In the genomic region with DNA sequence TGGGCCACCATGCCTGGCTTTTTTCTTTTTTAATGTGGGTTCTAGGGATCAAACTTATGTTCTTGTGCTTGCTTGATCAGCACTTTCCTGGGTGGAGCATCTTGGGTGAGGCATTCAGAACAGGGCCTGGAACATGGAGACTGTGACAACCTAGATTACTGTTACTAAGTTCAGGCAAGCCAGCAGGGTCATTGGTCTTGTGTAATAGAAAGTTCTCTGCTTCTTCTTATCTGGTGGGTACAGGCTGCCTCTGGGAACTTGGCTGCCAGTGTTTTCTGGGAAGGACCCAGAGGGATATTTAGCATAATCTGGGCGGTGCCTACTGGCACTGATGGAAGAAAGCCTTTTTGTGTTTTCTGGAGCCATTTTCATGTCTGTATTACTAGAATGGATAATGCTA, we compare ENCODE assay signal across 26 mouse cellular contexts.
DNase-seq lines count a peak whose midpoint lies in the region; ATAC-seq and TF ChIP-seq lines count a peak whose summit lies in the region.
"Had no signal": no experiment of that assay in that cellular context is flagged by ENCODE, and none has a peak within 500 bp of the region (broad histone marks: within the 10 kb centered on the region; RNA-seq: fewer than 3 reads in every experiment).

No protein-coding gene starts in this region.

- intact Hi-C loops in heart, postnatal 10 days (cut with DNase I) = no loop called here

- no peak for TF ChIP-seq CTCF in liver, postnatal 0 days (IDR thresholded peaks at IDR 0.05; ENCODE audit: low read depth)

- DNase-seq in heart, adult 11 months = peak; percentile 94
- DNase-seq in heart, postnatal 10 days = no peak
- peak; percentile 6 for DNase-seq in liver
- no peak for DNase-seq in liver, postnatal 0 days
- DNase-seq in liver, embryonic 13.5 days = peak; percentile 13
- DNase-seq in gastrocnemius, postnatal 25 days = no peak
- DNase-seq: adrenal gland, postnatal 10 days; B cell, adult 2 months; cerebellum, adult 2 months; cerebellum, postnatal 10 days; embryo, embryonic 11 days; gastrocnemius, adult 2 months; heart, postnatal 36 days had no signal

- TF ChIP-seq EP300 in liver, postnatal 0 days (IDR thresholded peaks at IDR 0.05; ENCODE audit: low read depth) = no peak

- no peak for ATAC-seq in liver, postnatal 0 days
- peak; percentile 64 for ATAC-seq in liver, embryonic 13.5 days (ENCODE audit: low read depth)
- no peak for ATAC-seq in kidney, embryonic 14.5 days (ENCODE audit: low FRiP score, low TSS enrichment)
- ATAC-seq: CD4-positive, CD25-positive, alpha-beta regulatory T cell, adult 4 months; forebrain, embryonic 14.5 days; hindbrain, embryonic 16.5 days; inflammation-experienced regulatory T-cells, adult 6 months; intestine, postnatal 0 days had no signal

- H3K27ac ChIP-seq in liver, postnatal 0 days (ENCODE audit: low read depth) = no peak overlapping the region
- H3K27ac ChIP-seq in liver, embryonic 13.5 days = no peak overlapping the region
- H3K27ac ChIP-seq in kidney, embryonic 14.5 days (ENCODE audit: low read depth, low read length) = no peak overlapping the region
- H3K27ac ChIP-seq: embryonic facial prominence, embryonic 15.5 days; forebrain, embryonic 10.5 days; gastrocnemius, adult 2 months; heart, adult 2 months; heart, embryonic 15.5 days; hindbrain, embryonic 12.5 days had no signal

- H3K27me3 ChIP-seq in liver, postnatal 0 days (ENCODE audit: insufficient read depth, low read length) = no peaks in the 10 kb centered on the region
- no peaks in the 10 kb centered on the region for H3K27me3 ChIP-seq in liver, embryonic 13.5 days
- H3K27me3 ChIP-seq in kidney, embryonic 14.5 days (ENCODE audit: control insufficient read depth, insufficient read depth, low read length) = no peaks in the 10 kb centered on the region
- H3K27me3 ChIP-seq: embryonic facial prominence, embryonic 15.5 days; heart, embryonic 15.5 days; hindbrain, embryonic 12.5 days had no signal

- H3K4me1 ChIP-seq in liver, postnatal 0 days (ENCODE audit: insufficient read depth) = no peaks in the 10 kb centered on the region
- H3K4me1 ChIP-seq in liver, embryonic 13.5 days (replicated peaks) = no peaks in the 10 kb centered on the region
- no peaks in the 10 kb centered on the region for H3K4me1 ChIP-seq in kidney, embryonic 14.5 days (ENCODE audit: control insufficient read depth, insufficient read depth, low read length)
- H3K4me1 ChIP-seq: heart, embryonic 15.5 days had no signal

- no peaks in the 10 kb centered on the region for H3K9me3 ChIP-seq in liver, postnatal 0 days (ENCODE audit: low read length)
- H3K9me3 ChIP-seq in liver, embryonic 13.5 days (replicated peaks) = no peaks in the 10 kb centered on the region
- H3K9me3 ChIP-seq in kidney, embryonic 14.5 days (ENCODE audit: control insufficient read depth, low read length) = no peaks in the 10 kb centered on the region
- H3K9me3 ChIP-seq: embryonic facial prominence, embryonic 15.5 days; forebrain, embryonic 10.5 days; G1E; heart, embryonic 15.5 days; hindbrain, embryonic 12.5 days had no signal

- no peaks in the 10 kb centered on the region for H3K36me3 ChIP-seq in liver, postnatal 0 days (replicated peaks; ENCODE audit: insufficient read depth, low read length)
- H3K36me3 ChIP-seq in liver, embryonic 13.5 days = no peaks in the 10 kb centered on the region
- no peaks in the 10 kb centered on the region for H3K36me3 ChIP-seq in kidney, embryonic 14.5 days (ENCODE audit: control insufficient read depth, insufficient read depth, low read length)
- H3K36me3 ChIP-seq: embryonic facial prominence, embryonic 15.5 days; forebrain, embryonic 10.5 days; G1E; heart, embryonic 15.5 days; hindbrain, embryonic 12.5 days had no signal

- no peak overlapping the region for H3K9ac ChIP-seq in liver, postnatal 0 days (replicated peaks)
- no peak overlapping the region for H3K9ac ChIP-seq in liver, embryonic 13.5 days
- no peak overlapping the region for H3K9ac ChIP-seq in kidney, embryonic 14.5 days (ENCODE audit: low read depth, low read length)
- H3K9ac ChIP-seq: embryonic facial prominence, embryonic 15.5 days; heart, embryonic 15.5 days; hindbrain, embryonic 12.5 days had no signal

- no peak overlapping the region for H3K4me2 ChIP-seq in liver, postnatal 0 days (ENCODE audit: low read depth, low read length)
- H3K4me2 ChIP-seq in liver, embryonic 13.5 days = no peak overlapping the region
- no peak overlapping the region for H3K4me2 ChIP-seq in kidney, embryonic 14.5 days (replicated peaks; ENCODE audit: low read depth, low read length)
- H3K4me2 ChIP-seq: embryonic facial prominence, embryonic 15.5 days; heart, embryonic 15.5 days; hindbrain, embryonic 12.5 days had no signal

- 83% methylated on average over 1 of the region's 1 CpGs for WGBS in liver, postnatal 0 days (ENCODE audit: insufficient replicate concordance)
- WGBS in liver, embryonic 13.5 days (ENCODE audit: insufficient replicate concordance) = 61% methylated on average over 1 of the region's 1 CpGs
- WGBS in kidney, embryonic 14.5 days = 93% methylated on average over 1 of the region's 1 CpGs

- H3K4me3 ChIP-seq in liver, postnatal 0 days (ENCODE audit: low read depth, low read length) = no peak overlapping the region
- H3K4me3 ChIP-seq in liver, embryonic 13.5 days (replicated peaks) = no peak overlapping the region
- H3K4me3 ChIP-seq in kidney, embryonic 14.5 days (ENCODE audit: low read length) = no peak overlapping the region
- H3K4me3 ChIP-seq: embryonic facial prominence, embryonic 15.5 days; erythroblast, embryonic 14.5 days; forebrain, embryonic 10.5 days; gastrocnemius, adult 2 months; heart, adult 2 months; heart, embryonic 15.5 days; hindbrain, embryonic 12.5 days had no signal

Comparison
In these comparisons a context has a peak if more than half of its experiments do, and no peak if none do; other contexts are left out.
1. DNase-seq: peak in heart, adult 11 months (single experiment), liver (single experiment) and liver, embryonic 13.5 days (single experiment); none in heart, postnatal 10 days (0 of 2), liver, postnatal 0 days (single experiment) and gastrocnemius, postnatal 25 days (single experiment).